Mouse (Mus musculus) heart, postnatal 25 days (tissue): ENCODE measurements around the gene Frmd4b. TPM values are rescaled to one million over a fixed set of nuclear protein-coding genes. Genes with fewer than 3 reads are reported as not detected.

Source experiments
- DNase-seq: peaks from one replicate; pipeline ENCODE4 v3.0.0; 2022; ENCODE audit warnings: low spot score
- intact Hi-C: fragments of 180-260 bp; cut with DNase I; formaldehyde crosslinking; loops from one replicate; pipeline ENCODE4 v1.15.1; 2025
- total RNA-seq, 2 experiments: library from RNA; stranded (reverse); gene quantifications; 2 replicates each; pipeline ENCODE4 v1.2.3; 2021

Gene Frmd4b
- total RNA-seq, 2 experiments from 2014 or later = 14.4 to 19.8 TPM

DNA sequence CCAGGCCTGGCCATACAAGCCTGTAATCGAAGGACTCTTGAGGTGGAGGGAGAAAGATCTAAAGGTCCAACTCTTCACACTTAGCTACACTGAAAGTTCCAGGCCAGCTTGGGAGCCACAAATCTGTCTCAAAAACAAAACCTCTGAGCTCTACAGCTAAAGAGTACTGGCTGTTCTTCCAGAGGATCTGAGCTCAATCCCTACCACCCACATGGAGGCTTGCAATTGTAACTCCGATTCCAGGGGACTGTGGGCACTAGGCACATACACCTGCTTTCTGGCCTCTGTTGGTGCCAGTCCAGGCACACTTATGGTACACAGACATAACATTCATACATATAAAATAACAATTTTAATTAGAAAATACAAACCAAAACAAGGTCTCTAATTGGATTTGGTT lies 271.4 kb downstream of the Frmd4b start:
- intact Hi-C loops = loop anchor here (5.0 kb wide), 2 partner anchors 34 to 64 kb away; no protein-coding TSS in a partner anchor
- no peak for DNase-seq

DNA sequence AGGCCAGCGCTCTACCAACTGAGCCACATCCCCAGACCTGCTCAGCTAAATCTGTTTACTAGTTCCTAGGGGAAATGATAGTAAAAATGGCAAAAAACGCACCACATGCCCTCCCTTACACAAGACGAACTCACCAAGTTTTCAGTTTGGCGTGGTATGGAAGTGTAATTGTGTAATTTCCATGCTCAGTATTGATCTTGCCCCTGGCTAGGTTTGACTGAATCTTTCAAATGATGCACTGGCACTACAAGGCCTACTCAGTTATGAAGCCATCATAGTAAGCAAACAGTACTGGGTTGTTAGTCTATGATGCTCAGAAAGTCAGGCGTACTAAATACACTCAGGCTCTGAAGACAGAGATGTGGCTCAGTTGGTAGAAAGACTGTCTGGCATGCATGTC lies 275.2 kb downstream of the Frmd4b start:
- no peak for DNase-seq
- intact Hi-C loops = no loop called here

DNA sequence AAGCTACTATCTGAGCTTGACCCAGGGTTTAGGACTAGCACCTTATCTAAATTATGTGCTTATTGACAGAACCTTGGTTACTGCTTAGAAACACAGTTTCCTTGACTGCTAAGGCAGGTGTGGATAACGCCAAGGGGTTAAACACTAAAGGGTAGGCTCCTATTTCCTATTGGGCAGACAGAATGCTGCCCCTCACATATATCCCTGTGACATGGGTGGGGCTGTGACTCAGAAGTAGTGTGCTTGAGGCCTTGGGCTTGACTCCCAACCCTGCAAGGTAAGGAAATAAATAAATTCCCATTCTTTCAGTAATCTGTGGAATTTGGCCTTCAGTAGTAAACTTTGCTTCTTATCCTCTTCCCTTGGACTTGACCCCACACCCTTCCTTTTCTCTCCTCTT lies 275.7 kb downstream of the Frmd4b start:
- intact Hi-C loops = no loop called here
- no peak for DNase-seq

DNA sequence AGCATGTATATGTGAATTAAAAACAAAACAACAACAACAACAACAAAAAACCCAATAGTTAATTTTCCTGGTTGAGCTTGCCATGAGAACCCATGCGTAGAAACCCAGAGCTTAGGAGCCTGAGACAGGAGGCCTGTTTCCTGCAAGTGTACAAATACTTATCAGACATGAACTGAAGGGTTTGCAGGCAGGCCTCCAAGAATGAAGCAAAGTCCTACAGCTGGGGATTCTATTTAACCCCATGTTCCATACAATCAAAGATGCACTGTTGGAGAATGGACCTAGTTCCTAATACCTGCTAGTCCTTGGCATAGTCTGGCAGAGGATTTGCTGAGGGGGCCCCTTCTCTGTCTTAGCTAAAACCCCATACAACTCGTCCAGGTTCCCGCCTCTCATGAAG lies 276.2 kb downstream of the Frmd4b start:
- no peak for DNase-seq
- intact Hi-C loops = no loop called here

DNA sequence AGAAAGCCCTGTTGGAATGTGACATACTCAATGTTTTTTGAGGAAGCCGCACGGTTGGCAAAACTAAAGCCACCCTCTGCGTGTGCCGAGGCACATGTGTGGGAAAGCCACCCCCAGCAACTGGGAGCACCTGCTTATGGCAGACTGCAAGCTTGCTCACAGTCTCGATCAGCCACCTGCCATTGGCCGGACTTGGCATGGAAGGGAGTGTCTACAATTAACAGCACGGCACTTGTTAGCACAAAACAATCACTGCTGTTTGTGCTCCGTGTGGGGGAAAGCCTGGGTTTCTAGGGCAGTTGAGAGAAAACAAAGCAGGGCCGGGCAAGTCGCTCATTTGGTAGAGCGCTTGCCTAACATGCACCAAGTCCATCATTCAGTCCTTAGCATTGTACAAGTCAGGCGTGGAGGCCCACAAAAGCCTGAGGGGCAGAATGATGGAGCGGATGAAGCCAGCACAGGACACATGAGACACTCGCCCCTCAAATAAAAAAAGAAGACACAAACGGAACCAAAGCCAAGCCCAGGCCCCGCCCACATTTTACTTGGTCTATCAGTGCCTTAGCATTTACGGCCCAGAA lies 277.0 kb downstream of the Frmd4b start:
- no peak for DNase-seq

DNA sequence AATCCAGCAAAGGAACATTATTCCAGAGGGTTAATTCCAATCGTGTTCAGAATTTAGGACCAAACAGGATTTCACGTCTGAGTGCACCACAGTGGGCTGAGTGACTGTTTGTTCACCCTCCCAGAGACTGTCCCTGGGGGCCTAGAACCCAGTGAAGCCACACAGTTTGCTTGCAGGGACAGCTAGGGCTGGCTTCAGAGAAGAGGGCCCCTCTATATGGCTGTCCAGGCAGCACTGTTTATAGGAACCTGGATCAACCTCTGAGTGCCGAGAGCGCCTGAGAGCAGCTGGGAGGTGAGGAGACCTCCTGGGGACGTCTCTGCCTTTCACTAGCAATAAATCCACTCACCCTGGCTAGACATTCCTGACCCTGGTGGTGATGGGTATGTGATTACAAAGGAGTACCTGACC lies 278.1 kb downstream of the Frmd4b start:
- intact Hi-C loops = no loop called here
- no peak for DNase-seq

More for the DNA sequence above, 277.0 kb downstream of the Frmd4b start:
- intact Hi-C loops = no loop called here

DNA sequence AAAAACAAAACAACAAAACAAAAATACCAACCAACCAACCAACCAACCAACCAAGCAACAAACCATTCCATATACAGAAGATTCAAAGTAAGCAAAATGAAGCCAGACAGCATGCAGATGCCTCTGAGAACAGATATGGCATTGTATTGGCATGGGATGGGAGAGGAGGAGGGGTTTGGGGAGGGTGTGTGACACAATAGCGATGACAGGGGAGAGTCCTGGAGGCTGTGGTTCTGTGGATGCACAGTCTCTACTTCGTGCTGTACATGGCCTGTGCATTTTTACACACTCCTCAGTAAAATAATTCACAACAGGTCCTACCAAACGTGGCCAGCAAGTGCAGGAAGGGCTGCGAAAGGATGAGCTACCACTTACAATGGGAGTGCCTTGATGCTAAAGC lies 278.5 kb downstream of the Frmd4b start:
- intact Hi-C loops = no loop called here
- no peak for DNase-seq

DNA sequence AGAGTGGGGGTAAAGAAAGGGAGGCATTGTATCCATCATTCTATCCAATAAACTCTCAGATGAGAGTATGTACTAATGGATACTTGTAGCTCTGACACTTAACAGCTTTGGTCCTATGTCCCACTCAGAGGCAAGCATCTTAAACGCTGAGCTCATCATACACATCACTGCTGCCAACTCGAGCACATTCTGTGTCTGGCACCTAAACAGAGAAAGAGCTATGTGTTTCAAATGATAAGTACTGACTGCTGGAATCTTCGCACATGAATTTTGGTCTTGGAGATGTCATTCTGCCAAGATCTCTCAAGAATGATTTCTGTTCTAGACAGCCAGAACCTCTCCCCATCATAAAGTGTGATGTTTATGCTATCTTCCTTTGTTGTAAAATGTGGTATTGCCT lies 284.0 kb downstream of the Frmd4b start:
- intact Hi-C loops = no loop called here
- DNase-seq = no peak

DNA sequence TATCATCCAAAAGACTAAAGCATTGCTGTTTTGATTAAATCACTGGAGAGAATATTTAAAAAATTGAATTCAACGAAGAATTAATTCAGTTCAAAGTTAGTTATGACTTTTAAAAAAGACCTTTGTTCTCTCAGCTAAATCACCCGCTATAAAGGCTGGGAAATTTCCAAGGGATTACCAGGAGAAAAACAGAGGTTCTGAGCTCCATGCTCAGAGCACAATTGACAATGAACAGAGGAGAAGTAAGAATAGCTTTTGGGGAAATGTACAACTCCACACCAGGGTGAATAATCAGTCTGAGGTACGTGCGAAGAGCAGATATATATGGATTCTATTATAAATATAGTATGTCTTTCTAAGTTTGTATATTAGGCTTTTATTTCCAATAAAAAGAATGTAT lies 293.4 kb downstream of the Frmd4b start:
- no peak for DNase-seq
- intact Hi-C loops = no loop called here

DNA sequence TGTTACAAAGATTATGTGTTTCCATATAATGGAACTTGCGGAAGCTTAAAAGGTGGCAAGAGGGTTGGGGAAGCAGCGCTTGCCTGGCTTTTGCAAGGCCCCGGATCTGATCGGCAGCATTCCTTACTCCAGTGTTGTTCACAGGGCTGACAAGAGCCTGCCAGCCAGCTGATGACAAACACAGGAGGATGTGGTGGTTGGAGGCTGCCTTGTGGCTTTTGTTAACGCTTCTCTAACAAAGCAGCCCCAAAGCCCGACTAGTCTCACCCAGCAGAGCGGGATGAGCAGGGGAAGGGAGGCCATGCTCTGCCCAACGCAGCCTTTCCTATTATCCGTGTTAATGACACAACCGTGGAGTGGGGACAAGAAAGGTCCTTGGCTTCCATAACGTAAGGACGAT lies 295.2 kb downstream of the Frmd4b start:
- intact Hi-C loops = no loop called here

DNA sequence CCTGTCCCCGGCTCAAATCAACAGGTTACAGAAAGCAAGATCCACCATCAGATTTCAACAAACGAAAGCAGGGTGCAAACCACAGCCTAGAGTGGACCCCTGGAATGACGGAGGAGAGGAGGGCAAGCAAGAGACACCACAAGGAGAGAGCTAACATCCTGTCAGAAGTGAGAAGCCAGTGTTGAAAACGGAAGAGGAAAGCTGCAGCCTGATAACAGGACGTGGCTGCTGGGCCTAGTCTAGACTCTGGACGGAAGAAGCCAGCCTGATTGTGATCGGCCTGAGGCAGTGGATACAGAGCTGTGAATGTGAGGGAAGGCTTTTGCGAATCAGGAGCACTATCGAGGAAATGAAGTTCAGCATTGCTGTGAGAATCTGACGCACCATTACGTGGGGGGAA lies 296.2 kb downstream of the Frmd4b start:
- intact Hi-C loops = no loop called here
- DNase-seq = no peak

More for the DNA sequence above, 295.2 kb downstream of the Frmd4b start:
- no peak for DNase-seq

DNA sequence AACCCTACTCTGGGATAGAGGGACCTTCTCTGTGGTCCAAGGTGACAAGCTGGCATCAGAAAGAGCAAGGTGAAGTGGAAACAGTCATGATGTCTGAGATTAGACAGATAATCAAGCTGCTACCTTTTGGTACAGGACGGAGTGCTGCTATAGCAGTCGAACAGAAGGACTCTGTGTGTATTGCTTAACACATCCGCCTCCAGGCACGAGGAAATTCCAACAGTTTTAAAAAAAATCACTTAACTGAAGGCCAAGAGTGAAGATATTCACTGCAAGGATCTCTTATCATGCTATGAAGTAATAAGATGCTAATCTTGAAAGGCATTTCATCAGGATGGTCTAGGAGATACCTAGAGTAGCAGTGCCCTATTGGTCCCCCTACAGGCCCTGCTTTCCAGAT lies 298.3 kb downstream of the Frmd4b start:
- no peak for DNase-seq
- intact Hi-C loops = no loop called here

DNA sequence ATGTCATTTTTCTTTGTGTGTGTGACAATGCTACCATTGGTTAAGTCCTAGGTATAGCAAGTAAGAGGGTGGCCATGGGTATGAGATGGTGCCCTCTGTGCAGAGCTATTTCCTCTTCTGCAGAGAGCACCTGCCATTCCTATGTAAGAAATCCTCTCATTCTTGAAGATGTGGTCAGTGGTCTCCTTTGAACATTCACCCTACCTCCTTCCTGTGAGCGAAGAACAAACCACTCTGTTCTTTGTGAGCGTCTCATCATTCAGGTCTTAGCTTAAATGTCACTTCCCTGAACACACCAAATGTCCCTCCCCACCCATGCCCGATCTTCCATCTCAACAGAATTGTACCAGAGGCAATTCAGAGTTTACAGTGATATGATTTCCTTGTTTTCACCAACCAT lies 299.4 kb downstream of the Frmd4b start:
- intact Hi-C loops = no loop called here
- no peak for DNase-seq

DNA sequence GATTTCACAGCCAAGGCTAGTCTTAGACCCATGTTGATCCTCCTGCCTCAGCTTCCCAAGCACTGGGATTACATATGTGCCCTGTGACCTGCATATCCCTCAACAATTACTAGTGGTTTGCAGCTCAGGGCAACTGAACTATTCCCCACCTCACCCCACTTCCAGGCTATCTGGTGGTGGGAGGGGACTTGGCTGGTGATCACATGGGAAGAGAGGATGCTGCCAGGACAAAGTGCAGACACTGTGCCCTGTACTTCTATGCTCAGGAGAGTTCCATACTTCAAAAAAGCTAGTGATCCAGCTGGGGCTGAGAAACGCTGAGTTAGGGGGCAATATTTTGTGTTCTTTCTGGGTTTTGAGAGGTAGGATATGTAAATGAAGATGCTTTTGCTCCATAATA lies 300.6 kb downstream of the Frmd4b start:
- no peak for DNase-seq
- intact Hi-C loops = no loop called here

DNA sequence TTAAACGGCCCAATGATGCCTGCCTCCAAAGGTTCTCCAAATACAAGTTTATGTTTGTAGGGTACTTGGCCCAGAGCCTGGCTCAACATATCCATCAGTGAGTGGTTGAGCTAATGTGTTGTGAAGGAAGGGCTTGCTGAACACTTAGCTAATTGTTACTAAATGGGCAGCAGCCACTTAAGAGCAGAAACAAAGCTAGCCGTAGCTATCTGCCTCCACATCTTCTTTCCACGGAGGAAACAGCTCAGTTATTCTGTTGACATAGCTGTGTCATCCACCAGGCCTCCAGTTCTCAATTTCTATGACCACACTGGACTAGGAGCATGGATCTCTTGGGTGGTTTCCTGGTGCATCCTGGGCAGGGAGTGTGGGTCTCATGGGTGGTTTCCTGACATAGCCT lies 302.0 kb downstream of the Frmd4b start:
- DNase-seq = no peak
- intact Hi-C loops = no loop called here

DNA sequence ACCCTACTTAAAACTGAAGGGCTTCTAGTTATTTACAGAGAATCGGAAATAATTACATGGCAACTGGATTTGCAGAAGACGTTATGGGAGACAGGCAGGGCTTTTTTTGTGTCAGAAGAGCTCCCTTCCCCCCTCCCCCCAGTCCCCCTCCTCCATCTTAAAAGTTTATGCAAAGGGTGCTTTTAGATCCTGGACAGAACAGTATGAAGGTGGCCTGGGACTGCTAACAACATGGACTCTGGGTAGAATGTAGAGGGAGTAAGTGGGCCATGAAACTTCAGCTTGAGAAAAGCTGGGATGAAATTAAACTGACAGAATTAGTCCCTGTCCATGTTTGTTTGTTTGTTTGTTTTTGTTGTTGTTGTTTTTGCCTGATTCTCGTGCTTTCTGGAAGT lies 304.8 kb downstream of the Frmd4b start:
- intact Hi-C loops = loop anchor here (5.0 kb wide), 2 partner anchors 35 kb away; no protein-coding TSS in a partner anchor

DNA sequence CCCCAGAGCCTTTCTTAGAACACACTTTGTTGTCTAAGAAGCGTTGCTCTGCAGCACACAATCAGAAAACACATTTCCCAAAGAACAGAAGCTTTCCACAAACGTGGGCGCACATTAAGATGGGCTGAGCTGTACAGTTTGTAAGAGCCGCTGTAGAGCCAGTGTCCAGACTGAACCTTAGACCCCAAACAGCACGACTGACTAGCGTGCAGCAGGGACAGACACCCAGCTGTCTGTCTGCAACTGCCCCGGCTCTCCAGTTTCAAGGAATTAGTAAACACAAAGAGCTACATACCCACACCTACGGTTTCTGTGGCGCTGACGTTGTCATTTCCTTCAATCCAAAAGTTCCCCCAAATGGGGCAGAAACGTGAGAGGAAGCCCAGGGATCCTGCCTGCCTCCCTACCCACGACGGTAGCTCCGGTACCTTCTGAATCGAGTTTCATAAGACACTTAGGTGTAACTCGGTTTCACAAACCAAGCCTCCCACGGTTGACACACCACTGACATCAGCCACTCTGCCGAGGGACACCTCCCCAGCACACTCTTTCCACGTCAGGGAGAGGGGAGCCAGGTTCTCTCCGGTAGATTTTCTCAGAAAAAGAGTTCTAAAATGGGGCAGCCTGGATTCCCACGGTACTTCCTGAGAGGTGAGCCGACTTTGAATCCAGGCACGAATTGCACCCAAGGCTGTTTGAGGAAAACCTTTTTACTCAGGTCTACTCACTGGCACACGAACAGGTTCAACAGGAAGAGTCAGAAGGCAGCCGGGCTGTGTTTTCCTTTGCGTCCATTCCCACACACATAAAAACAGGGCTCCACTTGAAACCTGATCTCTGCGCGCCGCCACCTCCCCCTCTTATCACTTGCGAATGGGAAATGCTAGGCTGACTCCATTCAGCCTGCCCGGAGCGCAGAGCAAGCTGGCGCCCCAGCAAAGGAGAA lies 305.5 kb downstream of the Frmd4b start:
- intact Hi-C loops = loop anchor here (5.0 kb wide), 2 partner anchors 35 kb away; no protein-coding TSS in a partner anchor
- DNase-seq = no peak

More for the DNA sequence above, 304.8 kb downstream of the Frmd4b start:
- no peak for DNase-seq

DNA sequence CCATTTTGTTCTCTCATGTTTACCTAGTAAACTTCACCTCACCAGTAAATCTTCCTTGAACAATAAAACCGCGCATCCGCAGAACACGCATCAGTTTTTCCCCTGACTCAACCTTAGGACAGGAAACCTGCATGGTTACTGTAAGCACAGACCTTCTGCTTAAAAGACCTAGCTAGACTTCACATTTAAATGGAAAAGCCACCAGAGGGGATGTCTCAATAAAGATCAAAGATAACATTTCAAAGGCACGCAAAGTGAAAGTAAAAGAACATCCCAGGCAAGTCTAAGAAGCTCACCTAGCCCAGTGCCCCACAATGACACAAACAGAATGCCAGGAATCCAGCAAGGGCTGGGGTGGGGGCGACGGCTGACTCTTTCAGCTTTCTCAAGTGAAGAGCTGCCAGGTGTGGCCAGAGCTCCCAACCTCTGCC lies 306.4 kb downstream of the Frmd4b start:
- no peak for DNase-seq
- intact Hi-C loops = loop anchor here (5.0 kb wide), 2 partner anchors 34 to 36 kb away; no protein-coding TSS in a partner anchor

DNA sequence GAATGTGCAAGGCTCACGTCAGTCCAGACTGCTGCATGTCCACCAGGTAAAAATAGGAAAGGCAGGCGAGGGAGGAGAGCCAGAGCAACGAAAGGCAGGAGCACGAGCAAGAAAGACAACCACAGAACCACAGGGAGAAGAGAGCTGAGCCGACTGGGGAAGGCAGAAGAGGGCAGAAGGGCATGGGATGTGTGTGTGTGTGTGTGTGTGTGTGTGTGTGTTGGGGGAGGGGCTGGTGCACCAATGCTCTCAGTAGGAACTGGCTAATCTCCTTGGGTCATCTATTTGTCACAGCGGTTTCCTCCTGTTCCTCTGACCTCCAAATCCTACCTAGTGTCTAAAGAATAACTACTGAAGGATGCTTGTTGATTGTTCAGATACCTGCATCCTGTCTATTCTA lies 308.2 kb downstream of the Frmd4b start:
- DNase-seq = no peak
- intact Hi-C loops = no loop called here

DNA sequence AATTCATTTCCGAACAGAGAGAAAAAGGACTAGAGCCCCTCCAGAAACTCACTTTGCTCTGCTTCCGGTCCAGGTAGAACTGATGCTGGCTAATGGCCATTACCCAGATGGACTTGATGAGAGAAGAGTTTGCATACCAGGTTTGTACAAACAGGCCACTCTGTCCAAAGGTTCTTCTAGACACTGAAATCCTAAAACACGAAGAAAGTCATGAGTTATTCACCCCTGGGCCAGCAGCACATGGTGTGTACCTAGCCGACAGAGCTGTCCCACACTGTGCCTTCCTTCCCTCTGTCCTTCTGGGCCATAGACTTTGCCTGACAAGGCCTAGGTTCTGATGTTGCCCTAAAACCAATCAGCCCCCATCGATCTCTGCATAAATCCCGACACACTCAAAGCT lies 308.8 kb downstream of the Frmd4b start:
- intact Hi-C loops = no loop called here
- no peak for DNase-seq

DNA sequence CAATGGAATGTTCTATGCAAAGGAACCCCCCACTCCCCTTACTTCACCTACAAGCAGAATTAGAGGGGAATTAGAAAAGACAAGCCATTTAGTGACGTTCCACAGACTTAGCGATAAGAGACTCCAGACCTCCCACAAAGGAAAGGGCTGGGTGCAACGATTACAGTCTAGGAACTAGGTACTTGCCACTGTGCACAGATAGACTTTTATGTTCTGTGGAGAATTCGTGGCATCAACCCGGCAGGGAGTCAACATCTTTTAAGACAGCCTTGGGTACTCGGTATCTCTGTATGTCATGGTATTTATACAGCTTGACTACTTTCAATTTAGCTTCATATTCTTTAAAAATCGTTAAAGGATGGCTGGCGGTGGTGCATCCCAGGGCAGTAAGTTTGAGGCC lies 310.1 kb downstream of the Frmd4b start:
- intact Hi-C loops = no loop called here
- no peak for DNase-seq
